Mouse (Mus musculus) liver, embryonic 16.5 days (tissue): ENCODE data around the gene Aldh9a1. TPM values are rescaled to one million over a fixed set of nuclear protein-coding genes. Genes with fewer than 3 reads are reported as not detected.

Experiments
- microRNA-seq: library from miRNA; unstranded; fragments of <30 nt; microRNA quantifications from one replicate; pipeline ENCODE4, GENCODE M21; 2016
- polyA plus RNA-seq: library from polyadenylated mRNA; unstranded; fragments of >200 nt; fragmentation: Nextera tagmentation; extraction: Ambion mirVana; gene quantifications from 2 replicates; pipeline ENCODE4 v1.2.1, GENCODE M21; 2015

Gene Aldh9a1
- polyA plus RNA-seq, 1 experiment from 2014 or later: 75.8 TPM

Small RNA genes within 50 kb of the gene (microRNA-seq; reads per million reads assigned to microRNA genes)
- gene Gm25911: 1.7 reads per million

Other genes starting within 250 kb of the Aldh9a1 start
- gene Uck2, start 64.7 kb upstream of the Aldh9a1 start, polyA plus RNA-seq: 28.9 and 30.8 TPM in 2 replicates
- 57.3 and 61.3 TPM in 2 replicates for gene Tmco1, start 41.6 kb upstream of the Aldh9a1 start, polyA plus RNA-seq
- gene Mgst3, start 43.9 kb downstream of the Aldh9a1 start, polyA plus RNA-seq: 316 and 338 TPM in 2 replicates
- gene Lrrc52, start 116.8 kb downstream of the Aldh9a1 start, polyA plus RNA-seq: 0.12 TPM in 1 of 2 replicates, not detected in the other
- 0.36 and 0.53 TPM in 2 replicates for gene Rxrg, start 248.4 kb downstream of the Aldh9a1 start, polyA plus RNA-seq